Mouse (Mus musculus) left cerebral cortex, adult 2 months (tissue): ENCODE measurements at regions not wholly inside any gene's neighbourhood (a gene's known extent, or its start where the extent isn't known, plus 50 kb on each side); places are given as distances from the start of the nearest gene placed in this dataset.

Experiments
- DNase-seq, 2 experiments: peaks; one replicate each; pipeline ENCODE4 v3.0.0; 2021 to 2022; ENCODE audit warnings: low spot score in 2 of 2, mixed read lengths in 1 of 2; ENCODE audit errors: extremely low spot score in 1 of 2
- H3K27ac ChIP-seq: fragments of 200-600 bp; 2 replicates; pipeline ENCODE4 v1.8.1; 2022
- H3K4me3 ChIP-seq: fragments of 200-600 bp; 2 replicates; pipeline ENCODE4 v1.8.1; 2022
- CTCF ChIP-seq: fragments of 200-600 bp; IDR thresholded peaks from 2 replicates; pipeline ENCODE4 v1.8.1; 2022; ENCODE audit warnings: antibody characterized with exemption, mild to moderate bottlenecking, moderate library complexity
- intact Hi-C: fragments of 180-260 bp; cut with DNase I; formaldehyde crosslinking; loops from one replicate; pipeline ENCODE4 v1.15.1; 2025

- no peak for TF ChIP-seq CTCF
- intact Hi-C loops: no loop called here
- DNase-seq: no peak
- Histone ChIP-seq H3K27ac (no peak overlapping the region), H3K4me3 (no peak overlapping the region)
Observed at GRCm38 (mm10) chr3:43030411-43030991, 1288.1 kb downstream of the D3Ertd751e start.

GRCm38 (mm10) chr3:43056344-43056743, 1313.9 kb downstream of the D3Ertd751e start:
- intact Hi-C loops: no loop called here
- H3K27ac ChIP-seq: 0 out of 2 replicates have a peak overlapping the region, but pooled peaks have one; percentile 9
- no peak for DNase-seq
- H3K4me3 ChIP-seq: no peak overlapping the region
- no peak for TF ChIP-seq CTCF
